12 mouse cellular contexts compared by ENCODE assay signal in genomic region chr4:131118586-131118985, GRCm38 (mm10).
"Had no signal": no experiment of that assay in that cellular context is flagged by ENCODE, and none has a peak within 500 bp of the region (broad histone marks: within the 10 kb centered on the region; RNA-seq: fewer than 3 reads in every experiment).

No protein-coding gene starts in this region.

- H3K27ac ChIP-seq: limb, embryonic 13.5 days; liver, embryonic 14.5 days; midbrain, embryonic 12.5 days; neural tube, embryonic 12.5 days; stomach, embryonic 15.5 days had no signal

- H3K9ac ChIP-seq: limb, embryonic 13.5 days; liver, embryonic 14.5 days; midbrain, embryonic 12.5 days; neural tube, embryonic 12.5 days; stomach, embryonic 15.5 days had no signal

- H3K9me3 ChIP-seq: limb, embryonic 13.5 days; midbrain, embryonic 12.5 days; neural tube, embryonic 12.5 days; stomach, embryonic 15.5 days had no signal

- H3K27me3 ChIP-seq: limb, embryonic 13.5 days; neural tube, embryonic 12.5 days; stomach, embryonic 15.5 days had no signal

- H3K4me1 ChIP-seq: limb, embryonic 13.5 days; neural tube, embryonic 12.5 days; stomach, embryonic 15.5 days had no signal

- DNase-seq: kidney, postnatal 10 days; kidney, postnatal 4 days; left cerebral cortex, postnatal 4 days; lung, adult 18-20 months; right cerebral cortex, postnatal 14 days; thymus, adult 2 months; thymus, postnatal 25 days had no signal

- H3K36me3 ChIP-seq: limb, embryonic 13.5 days; midbrain, embryonic 12.5 days; neural tube, embryonic 12.5 days; stomach, embryonic 15.5 days had no signal

- H3K4me3 ChIP-seq: limb, embryonic 13.5 days; midbrain, embryonic 12.5 days; neural tube, embryonic 12.5 days; stomach, embryonic 15.5 days had no signal

- H3K4me2 ChIP-seq: limb, embryonic 13.5 days; midbrain, embryonic 12.5 days; neural tube, embryonic 12.5 days; stomach, embryonic 15.5 days had no signal
